Mouse (Mus musculus): Measurements from ENCODE around the gene Xpnpep1.

DNA sequence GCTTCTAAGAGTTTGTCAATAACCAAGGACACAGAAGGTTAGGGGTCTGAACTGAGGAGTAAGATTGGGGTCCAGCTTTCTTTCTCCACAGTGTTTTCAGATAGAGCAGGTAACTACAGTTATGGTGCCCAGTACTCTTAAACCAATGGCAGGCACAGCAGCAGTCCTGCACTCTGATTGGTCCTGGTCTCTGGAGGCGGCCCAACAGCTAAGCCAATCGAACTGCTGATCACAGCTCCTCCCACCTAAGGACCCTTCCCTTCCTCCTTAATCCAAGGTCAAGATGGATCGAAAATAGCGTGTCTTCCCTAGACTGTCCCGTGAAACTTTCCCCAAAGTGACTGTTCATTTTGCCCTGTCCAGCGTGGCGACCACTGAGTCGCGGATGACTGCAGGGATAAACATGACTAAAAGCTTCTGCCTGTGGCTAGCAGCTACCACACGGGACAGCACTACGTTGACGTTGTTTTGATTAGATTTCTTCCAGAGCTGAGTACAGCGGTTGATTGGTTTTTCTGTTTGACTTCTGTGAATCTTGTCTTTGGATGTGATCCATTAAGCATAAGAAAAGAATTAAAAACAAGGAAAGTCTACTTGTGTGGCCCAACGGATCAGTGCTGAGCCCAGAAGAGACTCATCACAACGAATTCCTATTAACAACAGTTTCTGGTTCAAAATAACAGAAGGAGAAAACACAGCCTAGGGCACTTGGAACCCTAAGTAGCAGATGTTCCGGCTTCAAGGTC, 18.1 kb upstream of the Xpnpep1 start:
- no peak for TF ChIP-seq CTCF (IDR thresholded peaks at IDR 0.05; ENCODE audit: insufficient read depth, low read depth, low read length)
- TF ChIP-seq POLR2A (IDR thresholded peaks at IDR 0.05; ENCODE audit: insufficient read depth, low read depth, low read length), result no peak

All from olfactory bulb, adult 2 months (tissue).